Mouse (Mus musculus): ENCODE data around the gene Inpp4a.

Gene Inpp4a

GRCm38 (mm10) chr1:37359395-37360092 lies 59.9 kb downstream of the Inpp4a start:
- DNase-seq = no peak

- DNase-seq = no peak
Measured at GRCm38 (mm10) chr1:37360781-37361180, 61.1 kb downstream of the Inpp4a start.

- no peak for DNase-seq
Measured at GRCm38 (mm10) chr1:37362721-37363120, 63.1 kb downstream of the Inpp4a start.

GRCm38 (mm10) chr1:37368125-37368524 lies 68.5 kb downstream of the Inpp4a start:
- DNase-seq = peak; percentile 64 to 75

- DNase-seq = no peak
Measured at GRCm38 (mm10) chr1:37368768-37369385, 69.2 kb downstream of the Inpp4a start.

GRCm38 (mm10) chr1:37376177-37376576 lies 76.5 kb downstream of the Inpp4a start:
- no peak for DNase-seq

GRCm38 (mm10) chr1:37376751-37377150 lies 77.1 kb downstream of the Inpp4a start:
- no peak for DNase-seq

- no peak for DNase-seq
Measured at GRCm38 (mm10) chr1:37378095-37378494, 78.4 kb downstream of the Inpp4a start.

GRCm38 (mm10) chr1:37379536-37379935 lies 79.9 kb downstream of the Inpp4a start:
- DNase-seq = peak; percentile 53 to 66

- DNase-seq = no peak
Measured at GRCm38 (mm10) chr1:37380913-37381312, 81.2 kb downstream of the Inpp4a start.

GRCm38 (mm10) chr1:37384304-37384703 lies 84.6 kb downstream of the Inpp4a start:
- DNase-seq = no peak

GRCm38 (mm10) chr1:37386448-37386971 lies 86.8 kb downstream of the Inpp4a start:
- DNase-seq = peak; percentile 50 to 52

GRCm38 (mm10) chr1:37393174-37393573 lies 93.5 kb downstream of the Inpp4a start:
- DNase-seq = no peak

GRCm38 (mm10) chr1:37396481-37396880 lies 96.8 kb downstream of the Inpp4a start:
- DNase-seq = no peak

- DNase-seq = no peak
Measured at GRCm38 (mm10) chr1:37398961-37399360, 99.3 kb downstream of the Inpp4a start.

- DNase-seq = no peak
Measured at GRCm38 (mm10) chr1:37399734-37400133, 100.1 kb downstream of the Inpp4a start.

GRCm38 (mm10) chr1:37401687-37402086 lies 102.0 kb downstream of the Inpp4a start:
- peak; percentile 79 to 82 for DNase-seq

GRCm38 (mm10) chr1:37405137-37405536 lies 105.5 kb downstream of the Inpp4a start:
- DNase-seq = no peak

GRCm38 (mm10) chr1:37407228-37407627 lies 107.6 kb downstream of the Inpp4a start:
- DNase-seq = no peak

GRCm38 (mm10) chr1:37408059-37408458 lies 108.4 kb downstream of the Inpp4a start:
- no peak for DNase-seq

- DNase-seq = no peak
Measured at GRCm38 (mm10) chr1:37408678-37409077, 109.0 kb downstream of the Inpp4a start.

GRCm38 (mm10) chr1:37409647-37410046 lies 110.0 kb downstream of the Inpp4a start:
- no peak for DNase-seq

- DNase-seq = no peak
Measured at GRCm38 (mm10) chr1:37415394-37415793, 115.7 kb downstream of the Inpp4a start.

GRCm38 (mm10) chr1:37419420-37419819 lies 119.8 kb downstream of the Inpp4a start:
- DNase-seq = peak in 1 of 2 experiments; percentile 42
